Mouse (Mus musculus) MEL-GATA-1-ER (cell line): ENCODE results near the gene Psmb8.
A peak's percentile ranks its signal among the peaks of the same experiment; 100 is the strongest.

Experiments
- DNase-seq: peaks from one replicate; pipeline ENCODE4 v3.0.0-alpha.2; 2012; ENCODE audit warnings: low read depth; ENCODE audit errors: extremely low read depth

Gene Psmb8

GRCm38 (mm10) chr17:34192852-34193251 is 4.7 kb upstream of the Psmb8 start:
- no peak for DNase-seq

GRCm38 (mm10) chr17:34193468-34193867 is 4.1 kb upstream of the Psmb8 start:
- no peak for DNase-seq

GRCm38 (mm10) chr17:34194723-34195122 is 2.8 kb upstream of the Psmb8 start:
- DNase-seq = no peak

GRCm38 (mm10) chr17:34196491-34196890 is 1.0 kb upstream of the Psmb8 start:
- peak; percentile 83 for DNase-seq

- DNase-seq = no peak
Measured at GRCm38 (mm10) chr17:34197904-34198520, 491 bp downstream of the Psmb8 start.

- no peak for DNase-seq
Measured at GRCm38 (mm10) chr17:34198521-34198912, 996 bp downstream of the Psmb8 start.

- no peak for DNase-seq
Measured at GRCm38 (mm10) chr17:34199050-34199619, 1.6 kb downstream of the Psmb8 start.

- no peak for DNase-seq
Measured at GRCm38 (mm10) chr17:34200047-34200446, 2.5 kb downstream of the Psmb8 start.

GRCm38 (mm10) chr17:34200772-34201505 is 3.4 kb downstream of the Psmb8 start:
- DNase-seq = no peak

- DNase-seq = no peak
Measured at GRCm38 (mm10) chr17:34201506-34202055, 4.1 kb downstream of the Psmb8 start.

GRCm38 (mm10) chr17:34202760-34203442 is 5.4 kb downstream of the Psmb8 start:
- no peak for DNase-seq

- no peak for DNase-seq
Measured at GRCm38 (mm10) chr17:34203444-34203843, 5.9 kb downstream of the Psmb8 start, which contains the start of gene Tap2. Gene Tap2, plus strand, starts transcription at chr17:34203527.

- no peak for DNase-seq
Measured at GRCm38 (mm10) chr17:34204303-34205010, 6.9 kb downstream of the Psmb8 start.

- no peak for DNase-seq
Measured at GRCm38 (mm10) chr17:34205021-34205745, 7.7 kb downstream of the Psmb8 start.

- DNase-seq = peak; percentile 84
Measured at GRCm38 (mm10) chr17:34205746-34206176, 8.2 kb downstream of the Psmb8 start.

- no peak for DNase-seq
Measured at GRCm38 (mm10) chr17:34206731-34207130, 9.2 kb downstream of the Psmb8 start.

GRCm38 (mm10) chr17:34207456-34207855 is 9.9 kb downstream of the Psmb8 start:
- DNase-seq = no peak

- DNase-seq = no peak
Measured at GRCm38 (mm10) chr17:34207866-34208265, 10.3 kb downstream of the Psmb8 start.

- no peak for DNase-seq
Measured at GRCm38 (mm10) chr17:34208421-34208820, 10.9 kb downstream of the Psmb8 start.

GRCm38 (mm10) chr17:34209680-34210079 is 12.2 kb downstream of the Psmb8 start:
- DNase-seq = no peak
